Mouse (Mus musculus) liver, embryonic 12.5 days (tissue): ENCODE data around the gene Camta1. TPM values are rescaled to one million over a fixed set of nuclear protein-coding genes. Genes with fewer than 3 reads are reported as not detected.

ENCODE experiments used
- ATAC-seq: fragments of 200-750 bp; cut with Nextera tagmentation; 2 replicates; pipeline ENCODE4 v1.8.0; 2017; ENCODE audit warnings: moderate number of reproducible peaks, mild to moderate bottlenecking, moderate library complexity
- H3K27ac ChIP-seq: fragments of 300-500 bp; sonication (generic); 2 replicates; pipeline ENCODE4 v1.5.1; 2016; ENCODE audit warnings: mild to moderate bottlenecking
- H3K27me3 ChIP-seq: fragments of 300-500 bp; sonication (generic); replicated peaks from 2 replicates; pipeline ENCODE4 v1.6.1; 2016; ENCODE audit warnings: mild to moderate bottlenecking, moderate library complexity
- H3K36me3 ChIP-seq: fragments of 300-500 bp; sonication (generic); 2 replicates; pipeline ENCODE4 v1.6.1; 2016; ENCODE audit warnings: mild to moderate bottlenecking, moderate library complexity
- H3K4me1 ChIP-seq: fragments of 300-500 bp; sonication (generic); 2 replicates; pipeline ENCODE4 v1.6.1; 2016
- H3K4me2 ChIP-seq: fragments of 300-500 bp; sonication (generic); 2 replicates; pipeline ENCODE4 v1.6.1; 2016; ENCODE audit warnings: mild to moderate bottlenecking, moderate library complexity
- H3K4me3 ChIP-seq: fragments of 300-500 bp; sonication (generic); 2 replicates; pipeline ENCODE4 v1.5.1; 2016; ENCODE audit warnings: mild to moderate bottlenecking, moderate library complexity
- H3K9ac ChIP-seq: fragments of 300-500 bp; sonication (generic); 2 replicates; pipeline ENCODE4 v1.6.1; 2016; ENCODE audit warnings: mild to moderate bottlenecking, moderate library complexity
- H3K9me3 ChIP-seq: fragments of 300-500 bp; sonication (generic); replicated peaks from 2 replicates; pipeline ENCODE4 v1.6.1; 2016; ENCODE audit warnings: mild to moderate bottlenecking, moderate library complexity
- WGBS: fragments of 180-500 bp; shearing (Covaris S2); methylation state at CpG from one replicate; pipeline ENCODE4 v1.1.7; 2016; ENCODE audit not compliant: insufficient replicate concordance; 5-methylcytosine and 5-hydroxymethylcytosine counted together
- polyA plus RNA-seq: library from polyadenylated mRNA; unstranded; fragments of >200 nt; fragmentation: Nextera tagmentation; extraction: Ambion mirVana; gene quantifications from 2 replicates; pipeline ENCODE4 v1.2.1, GENCODE M21; 2016

The Camta1 gene
- polyA plus RNA-seq, 1 experiment from 2014 or later: 49.6 TPM

DNA sequence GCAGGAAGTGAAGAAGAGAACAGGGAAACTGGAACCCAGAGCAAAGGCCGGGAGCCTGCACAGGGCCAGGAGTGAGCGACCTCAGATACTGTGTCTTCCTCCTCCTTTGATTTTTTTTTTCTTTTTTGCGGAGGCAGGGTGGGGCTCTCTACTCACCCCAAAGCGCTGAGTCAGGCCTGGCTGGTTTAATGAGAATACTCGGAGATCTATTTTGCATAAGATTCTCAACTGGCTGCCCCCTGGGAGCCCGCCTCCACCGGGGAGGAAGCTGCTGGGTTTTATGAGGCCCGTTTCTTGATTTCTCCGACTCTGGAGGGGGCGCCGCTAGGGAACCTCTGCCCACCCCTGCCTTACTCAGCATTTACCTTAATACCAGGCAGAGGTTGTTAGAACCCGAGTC, 618.9 kb downstream of the Camta1 start:
- Histone ChIP-seq H3K27me3 (0 out of 2 replicates have a peak, but pooled peaks cover 6% of the 10 kb centered on the region), H3K4me2 (no peak overlapping the region), H3K9me3 (peaks cover 16% of the 10 kb centered on the region), H3K36me3 (no peaks in the 10 kb centered on the region), H3K4me3 (no peak overlapping the region), H3K9ac (no peak overlapping the region), H3K4me1 (no peaks in the 10 kb centered on the region), H3K27ac (no peak overlapping the region)
- no peak for ATAC-seq
- WGBS: 28% methylated on average over 12 of the region's 12 CpGs

DNA sequence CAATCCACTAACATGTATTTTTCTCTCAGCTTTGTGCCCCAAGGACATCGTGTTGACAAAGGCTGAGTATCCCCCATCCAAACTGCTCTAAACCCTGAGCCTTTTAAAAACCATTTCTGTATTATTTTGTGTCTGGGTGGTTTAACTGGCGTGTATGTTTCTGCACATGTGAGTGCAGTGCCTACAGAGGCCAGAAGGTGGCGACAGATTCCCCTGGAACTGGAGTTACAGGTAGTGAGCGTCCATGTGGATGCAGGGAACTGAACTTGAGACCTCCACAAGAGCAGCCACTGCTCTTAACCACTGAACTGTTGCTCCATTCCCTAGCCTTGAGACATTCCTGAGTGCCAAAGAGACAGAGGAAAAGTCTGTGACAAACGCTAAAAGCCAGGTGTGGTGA, 621.2 kb downstream of the Camta1 start:
- 62% methylated on average over 5 of the region's 5 CpGs for WGBS
- H3K36me3 ChIP-seq: no peaks in the 10 kb centered on the region
- no peak overlapping the region for H3K4me2 ChIP-seq
- no peak overlapping the region for H3K27ac ChIP-seq
- H3K9ac ChIP-seq: no peak overlapping the region
- no peaks in the 10 kb centered on the region for H3K4me1 ChIP-seq
- 0 out of 2 replicates have a peak, but pooled peaks cover 6% of the 10 kb centered on the region for H3K27me3 ChIP-seq
- no peak for ATAC-seq
- no peak overlapping the region for H3K4me3 ChIP-seq
- H3K9me3 ChIP-seq: peaks cover 16% of the 10 kb centered on the region

GRCm38 (mm10) chr4:151238970-151239684, 622.5 kb downstream of the Camta1 start:
- no peak overlapping the region for H3K9ac ChIP-seq
- no peak overlapping the region for H3K4me2 ChIP-seq
- no peak overlapping the region for H3K27ac ChIP-seq
- 69% methylated on average over 19 of the region's 19 CpGs for WGBS
- peaks cover 16% of the 10 kb centered on the region for H3K9me3 ChIP-seq
- ATAC-seq: no peak
- H3K4me1 ChIP-seq: no peaks in the 10 kb centered on the region
- no peaks in the 10 kb centered on the region for H3K36me3 ChIP-seq
- no peak overlapping the region for H3K4me3 ChIP-seq
- 0 out of 2 replicates have a peak, but pooled peaks cover 6% of the 10 kb centered on the region for H3K27me3 ChIP-seq

- H3K9ac ChIP-seq: no peak overlapping the region
- no peak overlapping the region for H3K27ac ChIP-seq
- no peaks in the 10 kb centered on the region for H3K36me3 ChIP-seq
- ATAC-seq: no peak
- 55% methylated on average over 3 of the region's 3 CpGs for WGBS
- H3K4me3 ChIP-seq: no peak overlapping the region
- H3K9me3 ChIP-seq: peaks cover 16% of the 10 kb centered on the region
- H3K27me3 ChIP-seq: no peaks in the 10 kb centered on the region
- no peaks in the 10 kb centered on the region for H3K4me1 ChIP-seq
- no peak overlapping the region for H3K4me2 ChIP-seq
These were observed 624.2 kb downstream of the Camta1 start for GRCm38 (mm10) chr4:151237501-151237900.

- Histone ChIP-seq H3K4me1 (no peaks in the 10 kb centered on the region), H3K4me3 (no peak overlapping the region), H3K9me3 (peaks cover 11% of the 10 kb centered on the region), H3K27me3 (no peaks in the 10 kb centered on the region), H3K36me3 (no peaks in the 10 kb centered on the region), H3K9ac (no peak overlapping the region), H3K4me2 (no peak overlapping the region), H3K27ac (no peak overlapping the region)
- WGBS: 67% methylated on average over 4 of the region's 4 CpGs
- ATAC-seq: no peak
These were observed 626.7 kb downstream of the Camta1 start for GRCm38 (mm10) chr4:151234981-151235380.

GRCm38 (mm10) chr4:151232028-151232427, 629.6 kb downstream of the Camta1 start:
- H3K4me1 ChIP-seq: no peaks in the 10 kb centered on the region
- no peak overlapping the region for H3K4me2 ChIP-seq
- no peak overlapping the region for H3K27ac ChIP-seq
- H3K4me3 ChIP-seq: no peak overlapping the region
- H3K27me3 ChIP-seq: no peaks in the 10 kb centered on the region
- H3K9me3 ChIP-seq: no peaks in the 10 kb centered on the region
- 40% methylated on average over 3 of the region's 3 CpGs for WGBS
- H3K9ac ChIP-seq: no peak overlapping the region
- ATAC-seq: no peak
- H3K36me3 ChIP-seq: no peaks in the 10 kb centered on the region

- ATAC-seq: no peak
These were observed 632.6 kb downstream of the Camta1 start for GRCm38 (mm10) chr4:151229073-151229472.

DNA sequence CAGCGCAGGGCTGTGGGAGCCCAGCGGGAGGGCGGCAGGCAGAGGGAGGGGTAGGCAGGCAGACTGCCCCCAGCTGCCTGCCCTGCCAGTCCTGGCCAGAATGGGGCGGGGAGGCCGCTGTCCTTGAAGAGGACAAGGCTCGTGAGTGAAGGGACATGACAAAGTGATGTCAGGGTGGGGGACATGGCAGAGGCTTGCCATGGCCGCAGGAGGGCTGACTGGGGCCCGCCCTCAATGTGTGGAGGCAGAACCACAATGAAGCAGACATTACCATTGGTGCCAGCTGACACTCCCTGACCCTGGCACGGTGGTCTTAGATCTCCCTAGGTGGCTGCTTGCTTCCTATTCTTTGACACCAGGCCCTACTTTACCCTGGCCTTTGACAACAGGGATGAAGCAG, 635.2 kb downstream of the Camta1 start:
- no peak overlapping the region for H3K27ac ChIP-seq
- H3K27me3 ChIP-seq: no peaks in the 10 kb centered on the region
- H3K4me3 ChIP-seq: no peak overlapping the region
- no peak overlapping the region for H3K9ac ChIP-seq
- no peaks in the 10 kb centered on the region for H3K4me1 ChIP-seq
- ATAC-seq: no peak
- no peaks in the 10 kb centered on the region for H3K36me3 ChIP-seq
- H3K9me3 ChIP-seq: no peaks in the 10 kb centered on the region
- H3K4me2 ChIP-seq: no peak overlapping the region
- 64% methylated on average over 9 of the region's 9 CpGs for WGBS

More at GRCm38 (mm10) chr4:151229073-151229472, 632.6 kb downstream of the Camta1 start:
- Histone ChIP-seq H3K27ac (no peak overlapping the region), H3K9me3 (no peaks in the 10 kb centered on the region), H3K27me3 (no peaks in the 10 kb centered on the region), H3K4me3 (no peak overlapping the region), H3K4me2 (no peak overlapping the region), H3K4me1 (no peaks in the 10 kb centered on the region), H3K36me3 (no peaks in the 10 kb centered on the region), H3K9ac (no peak overlapping the region)
- WGBS: 45% methylated on average over 6 of the region's 6 CpGs

DNA sequence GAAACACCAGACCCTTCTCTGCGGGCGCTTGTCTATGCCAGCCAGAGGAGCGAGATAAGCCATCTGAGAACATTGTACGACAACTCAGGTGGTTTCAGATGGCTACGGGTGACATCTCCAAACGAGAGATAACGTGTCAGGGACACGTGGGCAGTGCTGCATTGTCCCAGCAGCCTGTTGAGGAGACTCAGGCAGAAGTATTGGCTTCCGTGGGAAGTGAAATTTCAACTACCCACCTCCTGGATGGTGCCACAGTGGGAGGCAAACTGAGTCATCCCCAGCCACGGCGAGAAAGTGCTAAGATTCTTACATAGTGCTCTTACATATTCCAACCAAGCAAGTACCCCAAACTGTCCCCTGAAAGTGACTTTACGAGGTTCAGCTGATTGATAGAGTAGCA, 637.7 kb downstream of the Camta1 start:
- H3K4me2 ChIP-seq: no peak overlapping the region
- no peaks in the 10 kb centered on the region for H3K36me3 ChIP-seq
- no peak for ATAC-seq
- H3K27me3 ChIP-seq: no peaks in the 10 kb centered on the region
- H3K4me1 ChIP-seq: no peaks in the 10 kb centered on the region
- WGBS: 51% methylated on average over 12 of the region's 12 CpGs
- H3K27ac ChIP-seq: no peak overlapping the region
- H3K4me3 ChIP-seq: no peak overlapping the region
- H3K9ac ChIP-seq: no peak overlapping the region
- H3K9me3 ChIP-seq: no peaks in the 10 kb centered on the region

- Histone ChIP-seq H3K9ac (no peak overlapping the region), H3K27me3 (no peaks in the 10 kb centered on the region), H3K4me2 (no peak overlapping the region), H3K4me3 (no peak overlapping the region), H3K9me3 (no peaks in the 10 kb centered on the region), H3K27ac (no peak overlapping the region), H3K36me3 (no peaks in the 10 kb centered on the region), H3K4me1 (peaks cover 5% of the 10 kb centered on the region; the same call in 1 of the 2 replicates)
- WGBS: 61% methylated on average over 13 of the region's 13 CpGs
- ATAC-seq: no peak
These were observed 638.2 kb downstream of the Camta1 start for GRCm38 (mm10) chr4:151223263-151223996.

- H3K36me3 ChIP-seq: no peaks in the 10 kb centered on the region
- H3K27ac ChIP-seq: no peak overlapping the region
- no peaks in the 10 kb centered on the region for H3K9me3 ChIP-seq
- no peaks in the 10 kb centered on the region for H3K27me3 ChIP-seq
- no peak overlapping the region for H3K9ac ChIP-seq
- H3K4me1 ChIP-seq: peaks cover 5% of the 10 kb centered on the region; the same call in 1 of the 2 replicates
- ATAC-seq: no peak
- WGBS: 39% methylated on average over 10 of the region's 10 CpGs
- no peak overlapping the region for H3K4me2 ChIP-seq
- H3K4me3 ChIP-seq: no peak overlapping the region
These were observed 639.0 kb downstream of the Camta1 start for GRCm38 (mm10) chr4:151222635-151223034.

DNA sequence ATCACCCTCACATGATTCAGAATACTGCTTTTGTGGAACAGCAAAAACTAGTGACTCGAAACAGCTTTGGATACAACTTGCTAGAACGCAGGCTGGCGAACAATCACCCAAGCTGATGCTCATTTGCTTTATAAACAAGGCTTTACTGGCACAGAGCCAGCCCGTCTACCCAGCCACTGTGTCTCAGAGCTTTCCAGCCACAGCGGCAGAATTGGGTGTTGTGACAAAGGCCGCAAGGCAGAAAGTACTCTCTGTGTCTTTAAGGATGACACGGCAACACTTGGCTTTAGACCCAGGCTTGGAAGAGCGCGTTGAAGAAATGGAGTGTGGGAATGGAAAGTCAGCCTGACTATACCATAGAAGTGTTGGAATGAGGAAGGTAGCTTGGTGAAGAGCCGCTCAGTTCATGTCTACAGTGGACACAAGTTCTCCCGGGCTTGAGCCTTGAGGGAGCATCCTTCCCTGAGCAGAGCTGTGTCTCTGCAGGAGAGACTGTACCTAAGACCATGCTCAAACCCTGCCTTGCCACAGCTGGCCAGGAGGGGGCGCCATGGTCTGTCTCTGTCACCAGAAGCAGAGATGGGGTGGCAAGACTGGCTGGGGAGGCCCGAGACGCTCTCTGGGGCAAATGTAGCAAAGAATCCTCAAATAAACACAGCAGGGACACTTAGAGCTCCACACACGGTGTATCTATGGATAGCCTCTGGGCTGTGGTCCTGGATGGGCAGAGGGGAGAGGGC, 645.0 kb downstream of the Camta1 start:
- H3K4me3 ChIP-seq: no peak overlapping the region
- H3K4me2 ChIP-seq: no peak overlapping the region
- 72% methylated on average over 15 of the region's 15 CpGs for WGBS
- no peak overlapping the region for H3K27ac ChIP-seq
- no peak overlapping the region for H3K9ac ChIP-seq
- H3K36me3 ChIP-seq: no peaks in the 10 kb centered on the region
- peaks cover 5% of the 10 kb centered on the region; the same call in 1 of the 2 replicates for H3K4me1 ChIP-seq
- ATAC-seq: no peak; the same call in 1 of the 2 replicates
- H3K27me3 ChIP-seq: no peaks in the 10 kb centered on the region
- no peaks in the 10 kb centered on the region for H3K9me3 ChIP-seq
